Mouse (Mus musculus): ENCODE measurements at regions not wholly inside any gene's neighbourhood (a gene's known extent, or its start where the extent isn't known, plus 50 kb on each side); places are given as distances from the start of the nearest gene placed in this dataset.

DNA sequence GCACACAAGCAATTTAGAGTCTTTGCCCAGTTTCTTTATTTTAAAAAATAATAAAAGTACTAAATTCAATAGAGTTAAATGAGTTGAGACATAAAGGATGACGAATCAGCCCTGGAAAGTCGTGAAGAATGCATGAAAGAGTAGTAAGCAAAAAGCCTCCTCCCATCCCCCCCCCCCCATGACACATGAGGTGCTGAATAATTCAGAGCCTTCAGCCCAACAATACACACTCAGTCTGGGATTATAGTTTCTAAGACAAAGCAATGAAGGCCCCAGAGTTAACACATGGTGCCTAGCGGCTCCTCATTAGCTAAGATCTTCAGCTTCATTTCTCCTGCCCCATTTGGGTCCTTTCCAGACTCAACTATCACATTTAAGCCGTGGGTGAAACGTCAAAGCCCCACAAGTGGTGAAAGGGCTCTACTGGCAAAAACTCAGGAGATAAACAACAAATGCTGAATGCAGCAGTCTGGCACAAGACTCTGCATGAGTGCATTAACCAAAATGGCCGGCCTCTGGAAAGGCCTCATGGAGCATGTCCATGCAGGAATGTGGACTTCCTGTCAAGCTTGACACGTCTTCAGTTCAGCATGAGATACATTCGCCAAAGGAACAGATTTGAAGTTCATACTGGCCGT lies 560.9 kb upstream of the Gm26657 start:
- no peak for DNase-seq (ENCODE audit: low spot score in 2 of 2)

DNA sequence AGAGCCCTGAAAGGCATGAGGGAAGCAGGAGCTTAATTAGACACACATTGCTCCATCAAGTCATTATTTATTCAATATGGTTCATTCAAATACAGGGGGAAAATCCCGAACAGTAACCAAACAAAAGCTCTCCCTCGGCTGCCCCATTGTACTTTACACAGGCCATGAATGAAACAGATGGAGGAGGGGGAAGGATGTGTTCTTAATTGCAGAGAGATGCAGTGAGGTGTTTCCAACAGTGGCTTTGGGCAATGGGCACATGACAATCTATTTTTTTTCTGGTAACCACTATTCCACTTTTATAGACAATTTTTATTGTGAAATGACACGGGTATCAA lies 578.6 kb upstream of the Gm26657 start:
- no peak for DNase-seq (ENCODE audit: low spot score in 2 of 2)

DNA sequence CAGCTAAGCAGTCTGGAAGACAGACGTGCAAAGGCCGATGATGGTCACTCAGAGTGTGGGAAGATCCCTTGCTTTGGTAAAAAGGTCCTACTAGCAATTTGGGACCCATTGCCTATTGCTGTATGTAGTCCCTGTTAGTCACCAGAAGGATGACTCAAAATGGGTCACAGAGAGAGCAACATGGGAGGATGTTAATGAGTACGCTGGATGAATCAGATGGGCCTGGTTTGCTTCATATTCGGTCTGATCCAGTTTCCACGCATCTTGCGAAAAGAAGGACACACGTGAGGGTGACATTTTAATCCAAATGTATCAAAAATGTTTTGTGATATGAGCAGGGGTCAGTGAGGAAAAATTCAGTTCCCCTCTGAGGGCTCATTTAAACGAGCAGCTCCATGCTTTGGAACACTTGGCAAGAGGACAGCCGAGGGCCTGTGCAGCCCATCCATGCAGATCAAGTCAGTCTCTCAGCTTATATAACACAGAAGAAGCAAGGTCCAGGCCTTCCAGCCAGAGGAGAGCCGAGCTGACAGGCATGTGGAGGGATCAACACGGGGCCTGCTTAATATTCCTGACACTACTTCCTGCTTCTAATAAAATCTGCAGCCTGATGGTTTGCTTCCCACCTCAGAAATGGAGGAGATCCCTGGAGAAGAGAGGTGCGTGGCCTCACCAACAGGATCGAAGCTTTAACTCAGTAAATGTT lies 579.2 kb upstream of the Gm26657 start:
- DNase-seq (ENCODE audit: low spot score in 2 of 2) = no peak

DNA sequence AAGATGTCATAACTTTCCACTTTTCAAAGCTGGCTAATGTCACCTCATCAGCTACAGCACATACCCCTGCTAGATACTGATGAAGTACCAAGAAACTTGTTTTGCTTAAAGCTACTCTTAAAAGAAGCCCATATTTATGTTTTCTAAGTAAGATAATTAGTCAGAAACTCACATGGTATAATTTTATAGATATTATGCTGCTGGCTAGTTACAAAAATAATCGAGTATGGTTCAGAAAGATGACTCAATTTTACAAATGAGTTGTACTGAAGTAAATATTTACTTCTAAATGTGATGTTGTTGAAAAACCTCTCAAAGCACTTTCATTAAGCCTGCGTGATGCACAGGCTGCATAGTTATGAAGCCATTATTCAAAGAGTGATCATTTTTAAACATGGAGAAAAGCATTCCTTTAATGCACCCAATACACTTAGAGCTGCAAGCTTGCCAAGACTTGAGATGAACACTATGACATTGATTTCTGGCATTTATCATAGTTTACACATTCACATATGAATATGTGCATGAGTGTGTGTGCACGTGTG lies 582.3 kb upstream of the Gm26657 start:
- DNase-seq (ENCODE audit: low spot score in 2 of 2) = no peak

DNA sequence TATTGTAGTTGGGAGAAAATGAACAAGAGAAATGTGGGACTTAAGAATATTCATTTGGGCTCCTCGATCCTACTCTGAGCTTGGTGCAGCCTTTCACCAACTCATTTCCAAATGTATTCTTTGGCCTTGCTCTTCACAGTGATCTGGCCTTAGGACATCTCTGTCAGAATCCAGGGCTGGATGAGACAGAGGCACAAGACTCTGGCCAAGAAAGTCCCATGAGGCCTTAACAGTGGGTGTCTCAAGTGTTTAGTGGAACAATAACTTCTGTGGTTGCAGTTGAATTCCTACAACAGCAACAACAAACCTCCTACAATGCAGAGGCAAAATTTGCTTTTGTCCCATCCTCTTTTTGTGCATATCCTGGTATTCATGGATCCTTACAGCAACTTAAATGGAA lies 589.2 kb upstream of the Gm26657 start:
- DNase-seq (ENCODE audit: low spot score in 2 of 2) = no peak

- DNase-seq (ENCODE audit: low spot score in 2 of 2) = no peak
Measured at GRCm38 (mm10) chr4:56143827-56144226, 596.0 kb upstream of the Gm26657 start.

DNA sequence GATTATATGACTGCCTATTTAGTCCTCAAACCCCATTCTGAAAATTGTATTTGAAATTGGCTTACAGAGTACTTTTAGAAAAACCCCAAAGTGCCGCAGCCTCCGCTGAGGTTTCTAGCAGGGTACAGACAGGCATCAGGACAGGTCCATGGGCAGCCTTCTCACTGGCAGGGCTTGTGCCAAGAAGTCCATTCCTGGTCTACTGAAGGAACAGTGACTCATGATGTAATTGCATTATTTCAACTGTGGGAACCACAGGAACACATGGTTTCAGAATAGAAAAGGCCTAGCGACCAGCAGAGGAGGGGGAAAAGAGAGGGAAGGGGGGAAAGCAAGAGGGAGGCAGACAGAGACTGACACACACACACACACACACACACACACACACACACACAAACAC lies 603.0 kb upstream of the Gm26657 start:
- no peak for DNase-seq (ENCODE audit: low spot score in 2 of 2)

GRCm38 (mm10) chr4:56134350-56134749 lies 602.1 kb upstream of the Klf4 start:
- DNase-seq (ENCODE audit: low spot score in 2 of 2) = no peak

DNA sequence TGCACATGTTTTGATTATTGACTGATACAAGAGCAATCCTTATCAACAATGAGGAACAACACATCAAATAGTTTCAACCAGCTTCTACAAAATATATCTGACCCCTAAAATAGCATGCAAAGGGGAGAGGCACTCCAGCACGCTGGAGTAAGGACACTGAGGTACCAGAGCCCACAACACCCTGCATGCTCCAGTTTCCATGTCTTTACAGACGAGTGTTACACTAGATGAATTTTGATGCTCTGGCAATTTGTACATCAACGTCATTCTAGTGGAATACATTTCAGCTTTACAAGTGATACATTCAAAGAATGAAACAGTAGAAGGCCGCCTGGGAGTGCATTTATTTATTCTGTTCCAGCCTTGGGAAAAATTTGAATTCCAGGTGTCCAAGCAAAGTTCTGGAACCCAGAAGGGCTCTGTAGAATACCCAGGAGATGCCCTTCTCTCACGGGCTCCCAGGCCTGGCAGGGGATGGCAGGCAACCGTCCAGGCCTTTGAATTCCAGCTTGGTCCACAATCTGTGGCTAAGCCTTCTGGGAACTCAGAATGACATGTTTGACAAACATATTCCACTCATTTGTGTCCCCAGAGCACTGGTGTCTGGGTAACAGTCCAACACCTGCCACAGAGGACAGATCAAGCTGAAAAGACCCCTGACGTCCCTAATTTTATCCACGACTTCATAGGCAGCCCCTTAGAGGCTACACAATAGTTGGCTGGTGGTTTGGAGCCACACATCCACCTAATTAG lies 595.6 kb upstream of the Klf4 start:
- DNase-seq (ENCODE audit: low spot score in 2 of 2) = no peak

DNA sequence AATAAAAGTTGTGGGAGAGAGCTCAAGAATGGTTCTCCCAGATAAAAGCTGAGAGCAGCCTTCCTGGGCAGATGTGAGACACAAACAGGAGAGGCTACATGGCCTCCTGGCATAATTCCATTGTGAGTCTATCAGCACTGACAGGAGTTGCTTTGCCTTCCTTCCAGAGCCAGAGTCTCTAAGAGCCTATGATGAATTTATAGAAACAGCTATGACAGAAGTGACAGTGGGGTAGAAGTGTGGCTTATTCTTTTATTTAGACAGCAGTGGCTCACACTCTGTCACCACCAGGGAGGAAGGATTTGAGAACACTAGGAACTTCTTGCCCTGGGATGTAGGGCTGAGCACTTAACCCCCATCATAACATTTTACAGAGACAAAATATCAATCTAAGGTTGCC lies 592.2 kb upstream of the Klf4 start:
- DNase-seq (ENCODE audit: low spot score in 2 of 2) = no peak

GRCm38 (mm10) chr4:56122198-56122597 lies 589.9 kb upstream of the Klf4 start:
- no peak for DNase-seq (ENCODE audit: low spot score in 2 of 2)

GRCm38 (mm10) chr4:56121664-56122063 lies 589.4 kb upstream of the Klf4 start:
- no peak for DNase-seq (ENCODE audit: low spot score in 2 of 2)

DNA sequence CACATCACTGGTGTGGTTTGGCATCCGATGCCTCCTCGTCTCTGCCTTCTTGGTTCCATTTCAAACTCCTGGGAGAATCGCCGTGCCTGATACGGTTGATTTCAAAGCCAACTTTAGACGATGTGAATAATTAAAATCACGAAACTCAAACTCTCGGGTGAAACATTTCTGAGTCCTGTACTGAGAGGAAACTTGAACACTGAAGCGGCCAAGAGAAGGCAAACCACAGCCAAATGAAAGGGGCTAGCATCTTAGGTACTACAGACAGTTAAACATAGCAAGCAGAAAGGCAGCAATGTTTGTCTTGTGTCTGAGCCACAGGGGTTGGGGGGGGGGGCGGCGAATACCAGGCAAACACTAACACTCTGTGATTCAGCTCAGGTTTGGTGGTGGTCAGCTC lies 588.1 kb upstream of the Klf4 start:
- DNase-seq (ENCODE audit: low spot score in 2 of 2) = no peak

GRCm38 (mm10) chr4:56113701-56114196 lies 581.5 kb upstream of the Klf4 start:
- DNase-seq (ENCODE audit: low spot score in 2 of 2) = peak; percentile 24 to 48

DNA sequence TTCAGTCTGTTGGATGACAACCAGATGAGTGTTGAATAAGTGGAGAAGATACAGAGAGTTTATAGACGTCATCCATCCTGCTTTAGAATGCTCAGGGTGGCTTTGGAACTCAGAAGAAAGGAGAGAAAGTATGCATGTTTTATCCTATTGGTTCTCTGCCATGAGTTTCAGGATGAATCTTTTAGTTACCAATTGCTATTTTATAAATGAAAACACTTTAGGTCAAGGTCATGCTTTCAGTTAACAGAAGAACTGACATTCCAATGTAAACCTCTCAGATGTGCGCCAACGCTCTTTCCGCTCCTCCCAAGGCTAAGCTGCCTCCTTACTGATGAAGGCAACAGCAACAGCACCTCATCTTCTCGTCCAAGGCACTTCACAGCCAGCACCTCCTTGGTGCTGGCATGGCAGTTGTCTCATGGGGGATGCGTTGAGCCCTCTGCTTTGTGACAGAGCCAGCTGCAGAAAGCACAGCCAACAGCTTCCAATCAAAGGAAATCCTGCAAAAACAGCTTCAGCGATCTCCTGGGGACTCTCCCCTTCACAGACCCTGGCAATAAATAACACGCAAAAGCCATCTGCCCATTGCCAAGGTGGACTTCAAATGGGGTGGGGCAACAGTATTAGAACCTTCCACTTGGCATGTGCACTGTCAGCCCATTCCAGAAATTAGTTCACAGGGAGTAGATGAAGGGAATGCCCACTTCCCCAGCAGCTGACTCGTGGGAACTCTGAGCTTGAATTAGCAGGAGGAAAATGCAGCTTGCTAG lies 580.9 kb upstream of the Klf4 start:
- no peak for DNase-seq (ENCODE audit: low spot score in 2 of 2)

DNA sequence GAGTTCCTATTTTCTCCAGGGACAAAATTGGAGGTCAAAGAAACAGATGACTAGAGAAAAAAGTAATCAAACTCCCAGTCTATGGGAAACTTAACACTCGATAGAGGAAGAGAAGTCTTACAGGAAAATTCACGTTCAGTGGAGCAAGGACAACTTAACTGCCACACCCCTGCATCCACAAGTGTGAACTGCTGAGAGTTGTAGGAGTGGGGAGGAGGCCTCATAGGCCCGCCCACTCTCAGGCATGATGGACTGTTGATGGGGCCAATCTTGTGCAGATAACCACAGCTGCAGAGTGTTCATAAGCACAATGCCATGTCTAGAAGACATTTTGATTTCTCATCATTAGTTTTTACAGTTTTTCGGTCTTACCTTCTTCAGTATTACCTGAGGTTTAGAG lies 574.7 kb upstream of the Klf4 start:
- no peak for DNase-seq (ENCODE audit: low spot score in 2 of 2)

GRCm38 (mm10) chr4:56102314-56102713 lies 570.0 kb upstream of the Klf4 start:
- no peak for DNase-seq (ENCODE audit: low spot score in 2 of 2)

GRCm38 (mm10) chr4:56090796-56091195 lies 558.5 kb upstream of the Klf4 start:
- DNase-seq (ENCODE audit: low spot score in 2 of 2) = no peak

GRCm38 (mm10) chr4:56088701-56089100 lies 556.4 kb upstream of the Klf4 start:
- peak; percentile 72 to 78 for DNase-seq (ENCODE audit: low spot score in 2 of 2)

GRCm38 (mm10) chr4:56086306-56086705 lies 554.0 kb upstream of the Klf4 start:
- DNase-seq (ENCODE audit: low spot score in 2 of 2) = no peak

DNA sequence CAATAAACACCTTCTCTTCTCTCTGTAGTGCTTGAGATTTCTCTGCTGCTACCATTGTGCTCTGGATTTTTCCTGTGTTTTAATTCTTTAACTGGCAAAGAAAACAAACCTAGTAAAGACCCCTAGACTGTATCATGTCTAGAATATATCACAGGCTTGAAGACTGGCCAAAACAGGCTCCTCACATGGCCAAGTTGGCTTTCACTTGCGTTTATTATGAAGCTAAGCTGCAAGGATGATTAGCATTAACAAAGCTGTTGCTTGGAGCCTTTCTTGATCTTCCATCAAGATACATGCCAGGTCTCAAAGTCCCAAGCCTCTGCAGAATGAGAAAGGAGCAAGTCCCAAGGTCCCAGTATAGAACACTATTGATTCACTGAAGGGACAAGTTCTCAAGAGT lies 551.9 kb upstream of the Klf4 start:
- no peak for DNase-seq (ENCODE audit: low spot score in 2 of 2)

DNA sequence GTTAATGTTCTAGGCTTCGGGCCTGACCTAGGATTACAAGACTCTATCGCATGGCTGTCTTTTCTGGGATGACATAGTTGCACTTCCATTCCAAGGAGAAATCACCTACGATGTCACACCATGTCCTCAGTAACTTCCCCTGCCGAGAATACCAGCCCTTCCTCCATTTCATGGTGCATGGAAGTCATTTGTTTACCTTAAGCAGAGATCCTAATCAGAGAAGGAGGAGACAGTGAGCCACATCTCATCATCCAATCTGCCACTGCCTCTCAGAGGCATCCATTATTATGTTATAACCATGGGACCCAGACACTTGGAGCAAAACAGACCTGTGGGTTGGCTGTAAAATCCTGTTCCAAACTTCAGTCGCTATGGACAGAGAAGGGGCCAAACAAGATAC lies 550.1 kb upstream of the Klf4 start:
- DNase-seq (ENCODE audit: low spot score in 2 of 2) = no peak
